Comparison of ENCODE assay signal across 15 mouse cellular contexts in genomic region chr19:28929034-28929433, GRCm38 (mm10). TPM values are rescaled to one million over a fixed set of nuclear protein-coding genes. Genes with fewer than 3 reads are reported as not detected.
DNase-seq lines count a peak whose midpoint lies in the region; ATAC-seq and TF ChIP-seq lines count a peak whose summit lies in the region.
"Had no signal": no experiment of that assay in that cellular context is flagged by ENCODE, and none has a peak within 500 bp of the region (broad histone marks: within the 10 kb centered on the region; RNA-seq: fewer than 3 reads in every experiment).

No protein-coding gene starts in this region.

- TF ChIP-seq CTCF in liver, embryonic 14.5 days (IDR thresholded peaks at IDR 0.05; ENCODE audit: low read depth): peak; percentile 33; the same call in 1 of the 2 replicates

- H3K36me3 ChIP-seq in intestine, embryonic 15.5 days: no peaks in the 10 kb centered on the region
- H3K36me3 ChIP-seq in liver, embryonic 14.5 days (replicated peaks; ENCODE audit: control insufficient read depth, insufficient read depth, low read depth): no peaks in the 10 kb centered on the region
- H3K36me3 ChIP-seq: embryonic facial prominence, embryonic 13.5 days; hindbrain, embryonic 15.5 days; limb, embryonic 10.5 days had no signal

- ATAC-seq in intestine, embryonic 15.5 days: peak; percentile 23; the same call in 1 of the 2 replicates
- ATAC-seq in liver, embryonic 14.5 days (ENCODE audit: insufficient read depth): peak; percentile 66
- ATAC-seq: activated CD4-positive, CD25-positive, alpha-beta regulatory T cell, adult 4 months had no signal

- no peaks in the 10 kb centered on the region for H3K4me1 ChIP-seq in intestine, embryonic 15.5 days (replicated peaks)
- peaks cover 0 to 3% of the 10 kb centered on the region in 2 experiments; a peak in 1 of 4 replicates for H3K4me1 ChIP-seq in liver, embryonic 14.5 days (replicated peaks; ENCODE audit: control insufficient read depth in 2 of 2, insufficient read depth in 2 of 2, low read length in 1 of 2)
- H3K4me1 ChIP-seq: embryonic facial prominence, embryonic 13.5 days; hindbrain, embryonic 15.5 days; limb, embryonic 10.5 days had no signal

- TF ChIP-seq EP300 in liver, embryonic 14.5 days (IDR thresholded peaks at IDR 0.05; ENCODE audit: low read depth): no peak

- intact Hi-C loops in gastrocnemius, postnatal 14 days (cut with DNase I; ENCODE audit: low total_unique reads): no loop called here

- H3K4me3 ChIP-seq in intestine, embryonic 15.5 days (replicated peaks): no peak overlapping the region
- no peak overlapping the region for H3K4me3 ChIP-seq in liver, embryonic 14.5 days (ENCODE audit: insufficient read depth in 1 of 2, low read depth in 2 of 2, low read length in 2 of 2)
- H3K4me3 ChIP-seq: embryonic facial prominence, embryonic 13.5 days; hindbrain, embryonic 15.5 days; limb, embryonic 10.5 days had no signal

- no peak overlapping the region for H3K27ac ChIP-seq in intestine, embryonic 15.5 days
- no peak overlapping the region for H3K27ac ChIP-seq in liver, embryonic 14.5 days
- H3K27ac ChIP-seq: embryonic facial prominence, embryonic 13.5 days; hindbrain, embryonic 15.5 days; limb, embryonic 10.5 days had no signal

- H3K9me3 ChIP-seq in intestine, embryonic 15.5 days: no peaks in the 10 kb centered on the region
- H3K9me3 ChIP-seq in liver, embryonic 14.5 days (ENCODE audit: control insufficient read depth, low read length): no peaks in the 10 kb centered on the region
- H3K9me3 ChIP-seq: embryonic facial prominence, embryonic 13.5 days; hindbrain, embryonic 15.5 days; limb, embryonic 10.5 days had no signal

- no peak overlapping the region for H3K9ac ChIP-seq in intestine, embryonic 15.5 days
- no peak overlapping the region for H3K9ac ChIP-seq in liver, embryonic 14.5 days (replicated peaks)
- H3K9ac ChIP-seq: embryonic facial prominence, embryonic 13.5 days; hindbrain, embryonic 15.5 days; lung, embryonic 14.5 days had no signal

- DNase-seq in kidney, adult 18-20 months: peak; percentile 81
- DNase-seq in kidney, postnatal 10 days: peak; percentile 68
- DNase-seq in liver, embryonic 14.5 days (ENCODE audit: low read depth in 3 of 3, low spot score in 3 of 3): peak in 1 of 3 experiments; percentile 3
- DNase-seq in adrenal gland, adult 2 months: no peak
- no peak for DNase-seq in gastrocnemius, postnatal 14 days
- DNase-seq in gastrocnemius, postnatal 10 days: no peak
- DNase-seq: cerebellum, adult 8-10 months; heart, postnatal 10 days; lung, embryonic 14.5 days; midbrain, embryonic 14.5 days had no signal

- no peak overlapping the region for H3K4me2 ChIP-seq in intestine, embryonic 15.5 days (replicated peaks)
- no peak overlapping the region for H3K4me2 ChIP-seq in liver, embryonic 14.5 days (ENCODE audit: low read depth)
- H3K4me2 ChIP-seq: embryonic facial prominence, embryonic 13.5 days; hindbrain, embryonic 15.5 days; lung, embryonic 14.5 days had no signal

- H3K27me3 ChIP-seq in intestine, embryonic 15.5 days (replicated peaks): no peaks in the 10 kb centered on the region
- H3K27me3 ChIP-seq in liver, embryonic 14.5 days (ENCODE audit: control insufficient read depth, insufficient read depth, low read length): no peaks in the 10 kb centered on the region
- H3K27me3 ChIP-seq: embryonic facial prominence, embryonic 13.5 days; hindbrain, embryonic 15.5 days had no signal

RNA-seq across cellular contexts. Expression of gene Plpp6, which starts 34.7 kb away (rescaled TPM):
- polyA plus RNA-seq in intestine, embryonic 15.5 days (2015; fragmentation: Nextera tagmentation; extraction: Ambion mirVana): 12.3 and 12.6 TPM in 2 replicates
- polyA plus RNA-seq in liver, embryonic 14.5 days (2012; rRNA removed): 1.3 and 1.5 TPM in 2 replicates
- polyA plus RNA-seq in liver, embryonic 14.5 days (2014; fragmentation: Nextera tagmentation; extraction: Ambion mirVana): 2.0 and 3.5 TPM in 2 replicates
- total RNA-seq in adrenal gland, adult 2 months (2021): 10 to 100 TPM; 32.0 to 35.3 TPM
- polyA plus RNA-seq in adrenal gland, adult 2 months (2012; rRNA removed): 26.5 and 27.1 TPM in 2 replicates
- total RNA-seq in gastrocnemius, postnatal 14 days (2021): 1 to 10 TPM; 2.9 to 3.1 TPM
- 1 to 10 TPM; 3.4 to 3.5 TPM for total RNA-seq in gastrocnemius, postnatal 10 days (2021)

RNA-seq across cellular contexts. Expression of gene 4430402I18Rik, which starts 38.6 kb away (rescaled TPM):
- 1.1 and 1.2 TPM in 2 replicates for polyA plus RNA-seq in intestine, embryonic 15.5 days (2015; fragmentation: Nextera tagmentation; extraction: Ambion mirVana)
- polyA plus RNA-seq in liver, embryonic 14.5 days (2012; rRNA removed): 1.5 and 2.8 TPM in 2 replicates
- polyA plus RNA-seq in liver, embryonic 14.5 days (2014; fragmentation: Nextera tagmentation; extraction: Ambion mirVana): 1.4 and 3.1 TPM in 2 replicates
- 1 to 10 TPM; 5.1 to 5.3 TPM for total RNA-seq in adrenal gland, adult 2 months (2021)
- polyA plus RNA-seq in adrenal gland, adult 2 months (2012; rRNA removed): 0.65 and 1.1 TPM in 2 replicates
- 1 to 10 TPM in 1 of 2 experiments, not detected in 1; 1.2 TPM for total RNA-seq in gastrocnemius, postnatal 14 days (2021)
- 1 to 10 TPM in 1 of 2 experiments, under 1 TPM in 1; 0.66 to 1.1 TPM for total RNA-seq in gastrocnemius, postnatal 10 days (2021)
- polyA plus RNA-seq: limb, embryonic 10.5 days had no signal

Comparison
In these comparisons a context has a peak if more than half of its experiments do, and no peak if none do; other contexts are left out.
1. DNase-seq: peak in kidney, adult 18-20 months (single experiment) and kidney, postnatal 10 days (single experiment); none in adrenal gland, adult 2 months (single experiment), gastrocnemius, postnatal 14 days (single experiment) and gastrocnemius, postnatal 10 days (single experiment).
2. RNA of gene Plpp6, which starts 34.7 kb away (total RNA-seq): 32.0 to 35.3 TPM in adrenal gland, adult 2 months; 3.4 to 3.5 TPM in gastrocnemius, postnatal 10 days and 2.9 to 3.1 TPM in gastrocnemius, postnatal 14 days; every median in the first group is over 4 times any median in the second.